Mouse (Mus musculus) spleen, adult 2 months (tissue): ENCODE data around the gene Sash1.

ENCODE experiments used
- CTCF ChIP-seq: fragments of 200-500 bp; IDR thresholded peaks from 2 replicates; pipeline ENCODE4 v1.5.1; 2011; ENCODE audit warnings: mild to moderate bottlenecking, inconsistent platforms; ENCODE audit not compliant: insufficient read depth, insufficient read length, insufficient replicate concordance; ENCODE audit errors: extremely low read depth
- POLR2A ChIP-seq: fragments of 200-500 bp; IDR thresholded peaks from 2 replicates; pipeline ENCODE4 v1.6.1; 2011; ENCODE audit warnings: low read depth, low read length, inconsistent platforms

DNA sequence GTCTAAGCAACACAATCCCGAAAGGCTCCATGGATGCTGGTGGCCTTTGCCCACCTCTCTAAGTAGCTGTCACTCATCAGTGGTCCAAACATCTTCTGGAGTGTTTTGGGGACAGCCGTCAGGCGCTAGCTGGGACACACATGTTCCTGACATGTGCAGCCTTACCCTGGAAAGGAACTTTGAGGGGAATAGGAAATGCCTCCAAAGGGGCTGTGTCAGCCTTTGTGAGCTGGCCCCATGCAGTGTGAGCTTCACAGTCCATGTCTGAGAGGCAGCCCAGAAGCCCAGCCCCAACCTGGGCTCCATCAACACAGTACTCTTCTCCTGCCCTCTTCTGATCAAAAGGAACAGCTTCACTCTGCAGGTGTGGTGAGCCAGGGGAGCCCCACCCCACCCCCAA, 132.5 kb downstream of the Sash1 start:
- no peak for TF ChIP-seq CTCF
- no peak for TF ChIP-seq POLR2A
